Mouse (Mus musculus) olfactory bulb, adult 2 months (tissue): ENCODE data around the gene Rcl1.

Source experiments
- CTCF ChIP-seq: fragments of 200-500 bp; IDR thresholded peaks from 2 replicates; pipeline ENCODE4 v1.5.1; 2012; ENCODE audit warnings: low read depth, mild to moderate bottlenecking, low read length, moderate library complexity; ENCODE audit not compliant: insufficient read depth
- POLR2A ChIP-seq: fragments of 200-500 bp; IDR thresholded peaks from 2 replicates; pipeline ENCODE4 v1.6.1; 2012; ENCODE audit warnings: mild to moderate bottlenecking, low read depth, low read length, moderate library complexity; ENCODE audit not compliant: insufficient read depth

- TF ChIP-seq CTCF (no peak), POLR2A (no peak)
Measured at GRCm38 (mm10) chr19:29064451-29065102, 36.6 kb upstream of the Rcl1 start.
